Mouse (Mus musculus) stomach, postnatal 0 days (tissue): ENCODE measurements around the gene Rarres1.

Experiments
- CTCF ChIP-seq: IDR thresholded peaks from 2 replicates; pipeline ENCODE4 v1.5.1; 2016; ENCODE audit warnings: antibody characterized with exemption, low read depth, mild to moderate bottlenecking, moderate library complexity
- EP300 ChIP-seq: optimal IDR thresholded peaks from 2 replicates; pipeline ENCODE3; 2016; ENCODE audit warnings: antibody characterized with exemption

- TF ChIP-seq CTCF = no peak
- no peak for TF ChIP-seq EP300
Observed at GRCm38 (mm10) chr3:67467281-67467680, 48.0 kb downstream of the Rarres1 start.
